Mouse (Mus musculus) retina, postnatal 1 day (tissue): ENCODE data around the gene Galns.

Source experiments
- DNase-seq: peaks from one replicate; pipeline ENCODE4 v3.0.0-alpha.2; 2012

The Galns gene

GRCm38 (mm10) chr8:122611295-122612133 is at the start of gene Galns, which contains the start of gene Trappc2l:
Galns (minus strand) TSS chr8:122611463.
Trappc2l (plus strand) TSS chr8:122611640.
- peak; percentile 98 for DNase-seq

DNA sequence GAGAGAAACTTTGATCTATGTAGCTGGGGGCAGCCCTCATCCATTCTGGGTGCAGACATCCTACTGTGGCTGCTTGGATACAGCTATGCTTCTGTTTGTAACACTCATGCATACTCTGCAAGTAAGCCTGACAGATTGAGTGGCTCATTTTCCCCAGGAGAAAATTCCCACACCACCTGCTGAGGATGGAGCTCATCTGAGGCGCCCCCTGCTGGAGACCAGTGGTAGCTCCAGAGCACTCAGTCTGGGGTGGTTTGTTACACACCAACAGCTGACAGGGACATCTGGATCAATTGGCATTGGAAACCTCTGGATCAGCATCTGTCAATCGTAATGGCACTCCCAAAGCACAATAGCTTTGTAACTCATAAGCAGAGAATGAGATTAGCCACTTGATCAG is 48.8 kb upstream of the Galns start:
- DNase-seq = no peak

GRCm38 (mm10) chr8:122658807-122659160 is 47.5 kb upstream of the Galns start:
- no peak for DNase-seq

DNA sequence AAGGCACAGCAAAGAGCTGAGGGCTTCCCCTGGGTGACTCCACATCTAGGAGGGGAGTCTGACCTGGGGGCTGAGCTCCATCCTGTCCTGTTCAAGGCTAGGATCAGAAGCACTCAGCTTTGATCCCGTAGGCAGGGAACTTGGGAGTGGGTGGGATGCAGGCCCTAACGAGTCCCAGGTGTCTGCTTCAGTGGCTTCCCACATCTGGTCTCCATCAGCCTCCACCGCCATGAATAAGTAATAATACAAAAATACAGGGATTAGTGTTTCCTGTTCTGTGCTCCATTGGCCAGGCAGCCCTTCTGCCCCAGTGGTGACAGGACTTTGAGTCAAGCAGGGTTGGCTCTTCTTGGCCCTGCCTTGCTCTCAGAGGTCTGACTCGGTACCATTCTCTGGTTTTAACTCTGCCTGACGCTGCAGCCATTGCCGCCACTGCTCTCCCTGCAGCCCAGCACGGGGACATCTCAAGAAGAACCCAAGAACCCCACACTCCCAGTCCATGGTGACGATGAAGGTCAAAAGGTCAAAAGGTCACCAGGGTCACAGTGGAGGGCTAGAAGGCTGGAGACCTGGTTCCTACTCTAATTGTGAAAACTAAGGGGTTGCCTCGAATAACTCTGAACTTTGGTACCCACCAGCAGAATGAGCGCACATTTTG is 47.0 kb upstream of the Galns start:
- no peak for DNase-seq

DNA sequence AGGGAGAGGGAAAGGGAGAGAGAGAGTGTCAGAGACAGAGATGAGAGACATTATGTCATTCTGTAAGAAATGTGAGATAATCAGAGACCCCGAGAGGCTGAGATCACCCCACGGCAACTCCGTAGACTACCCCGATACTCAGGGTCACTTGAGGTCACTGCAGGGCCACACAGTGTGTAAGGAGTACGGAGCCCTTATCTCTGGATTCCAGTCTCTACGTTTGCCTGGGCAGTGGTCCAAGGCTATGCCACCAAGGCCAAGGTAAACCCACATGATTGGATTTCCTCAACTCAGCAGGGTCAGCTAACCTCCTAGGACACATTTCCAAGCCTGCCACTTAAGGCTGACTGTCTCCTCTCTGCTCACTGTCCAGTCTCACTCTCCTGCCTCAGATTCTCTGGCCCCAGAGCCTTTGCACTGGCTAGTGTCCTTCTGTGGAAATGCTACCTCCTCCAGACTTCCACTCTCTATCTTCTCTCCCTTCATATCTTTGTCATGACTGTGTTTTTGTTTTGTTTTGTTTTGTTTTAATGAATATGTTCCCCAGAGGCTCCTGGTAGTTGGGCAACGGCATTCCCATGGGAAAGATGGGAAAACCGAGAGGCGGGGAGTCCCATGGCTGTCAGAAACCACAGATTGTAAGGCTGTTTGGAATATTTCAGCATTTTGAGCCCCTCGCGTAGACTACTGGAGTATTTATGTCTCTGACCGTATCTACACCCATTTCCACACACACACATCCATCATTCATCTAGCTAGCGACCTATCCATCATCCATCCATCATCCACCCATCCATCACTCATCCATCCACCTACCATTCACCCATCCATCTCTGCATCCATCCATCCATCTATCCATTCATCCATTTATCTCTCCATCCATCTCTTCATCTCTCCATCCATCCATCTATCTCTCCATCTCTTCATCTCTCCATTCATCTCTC is 45.1 kb upstream of the Galns start:
- DNase-seq = no peak

- no peak for DNase-seq
Measured at GRCm38 (mm10) chr8:122654768-122655167, 43.5 kb upstream of the Galns start.

- DNase-seq = no peak
Measured at GRCm38 (mm10) chr8:122652643-122653042, 41.4 kb upstream of the Galns start.

- DNase-seq = peak; percentile 47
Measured at GRCm38 (mm10) chr8:122651326-122651921, 40.2 kb upstream of the Galns start.

DNA sequence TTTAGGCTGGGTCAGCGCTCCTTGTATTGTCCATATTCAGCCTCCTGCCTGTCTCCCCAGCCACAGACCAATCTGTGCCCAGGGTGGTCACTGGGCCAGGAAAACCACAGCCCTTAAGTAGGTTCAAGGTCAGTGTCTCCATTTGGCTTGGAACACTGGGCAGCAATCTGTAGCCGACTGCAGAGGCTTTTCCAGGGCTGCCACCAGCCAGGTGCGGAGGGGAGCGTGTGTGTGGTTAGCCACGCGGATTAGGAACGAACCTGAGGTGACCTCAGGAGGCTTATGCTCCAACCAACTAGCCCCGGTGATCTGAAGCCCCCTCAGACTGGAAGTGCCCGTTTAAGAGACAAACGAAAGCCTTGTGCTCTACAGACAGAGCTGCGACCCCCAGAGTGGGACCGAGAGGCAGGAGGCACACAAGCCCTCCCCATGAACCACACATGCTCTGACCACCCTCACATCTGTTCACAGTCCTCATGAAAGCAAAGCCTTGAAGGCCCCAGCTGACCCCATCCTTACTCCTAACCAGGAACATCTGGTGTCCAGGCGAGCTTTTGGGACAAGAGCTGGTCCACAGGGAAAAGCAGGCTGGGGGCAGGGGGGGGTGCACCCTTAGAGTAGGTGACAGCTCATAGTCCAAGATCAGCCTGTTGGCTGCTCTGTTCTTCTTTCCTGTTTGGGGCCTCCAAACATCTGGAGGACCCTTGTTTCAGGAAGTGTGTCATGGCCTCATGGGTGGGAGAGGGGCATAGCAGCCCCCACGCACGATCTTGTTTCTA is 37.1 kb upstream of the Galns start:
- DNase-seq = no peak

GRCm38 (mm10) chr8:122646337-122646736 is 35.1 kb upstream of the Galns start:
- DNase-seq = no peak

DNA sequence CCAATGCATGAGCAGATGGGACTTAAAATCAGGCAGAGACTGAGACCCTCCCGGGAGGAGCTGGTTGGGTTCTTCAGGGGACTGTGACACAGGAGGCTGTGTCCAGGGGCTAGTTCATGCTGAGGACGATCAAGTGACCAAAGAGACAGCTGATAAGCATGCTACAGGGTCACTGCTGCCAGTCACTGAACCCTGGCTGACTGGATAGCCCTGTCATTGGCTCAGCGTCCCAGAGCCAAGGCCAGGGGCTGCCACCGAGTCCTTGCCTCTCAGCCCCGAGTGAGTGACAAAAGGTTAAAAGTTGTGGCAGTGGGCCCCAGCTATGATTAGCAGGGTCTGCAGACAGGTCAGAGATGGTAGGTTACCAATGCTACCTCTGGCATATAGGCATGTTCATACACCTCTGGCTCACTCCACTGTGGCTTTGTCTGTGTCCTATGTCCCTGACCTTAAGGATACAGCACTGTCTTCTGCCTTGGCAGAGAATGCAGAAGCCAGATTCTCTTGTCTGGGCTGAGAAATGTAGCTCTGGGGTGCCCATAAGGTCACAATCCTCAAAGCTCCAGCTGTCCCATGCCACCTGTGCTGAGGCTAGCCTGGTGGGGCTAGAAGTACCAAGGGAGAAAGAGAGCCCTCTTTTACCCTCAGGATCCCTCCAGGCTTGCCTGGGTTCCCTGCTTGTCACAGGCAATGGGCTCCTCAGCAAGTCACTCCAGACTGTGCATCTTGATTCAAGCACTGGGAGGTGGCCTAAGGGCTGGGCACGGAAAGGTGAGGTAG is 33.1 kb upstream of the Galns start:
- DNase-seq = no peak

DNA sequence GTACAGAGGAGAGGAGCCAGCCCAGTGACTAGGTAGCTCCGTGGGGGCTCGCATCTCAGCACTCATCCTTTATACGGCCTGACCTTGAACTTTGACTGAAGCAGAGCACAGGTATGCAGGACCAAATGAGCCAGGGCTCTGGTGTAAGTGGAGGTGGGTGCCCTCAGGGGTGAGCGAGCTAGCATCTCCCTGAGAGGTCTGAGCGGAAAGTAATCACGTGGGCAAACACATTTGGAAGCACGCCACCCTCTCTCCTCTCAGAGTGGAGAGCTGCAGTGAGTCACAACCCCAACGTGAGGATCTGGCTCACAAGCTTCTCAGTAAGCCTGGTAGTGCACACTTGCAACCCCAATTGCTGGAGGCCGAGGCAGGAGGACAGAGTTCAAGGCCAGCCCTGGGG is 30.8 kb upstream of the Galns start:
- no peak for DNase-seq

- DNase-seq = no peak
Measured at GRCm38 (mm10) chr8:122641406-122641805, 30.1 kb upstream of the Galns start.

DNA sequence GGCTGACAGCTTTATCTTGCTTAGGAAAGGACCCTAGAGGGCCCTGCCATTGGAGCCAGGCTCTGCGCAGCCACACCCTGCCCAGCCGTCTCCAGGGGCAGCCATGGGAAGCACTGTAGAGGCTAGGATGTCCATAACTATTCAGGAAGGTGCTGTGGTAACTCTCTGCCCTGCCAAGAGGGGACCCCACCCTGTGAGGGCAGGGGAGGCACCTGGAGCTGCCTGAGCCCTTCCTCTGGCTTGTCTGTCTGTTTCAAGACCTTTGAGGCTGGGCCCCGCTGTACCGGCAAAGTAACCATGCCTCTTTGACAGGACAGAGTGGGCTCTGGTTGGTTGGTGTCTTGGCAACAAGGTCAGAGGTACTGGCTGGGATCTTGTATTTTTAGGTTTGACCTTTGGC is 29.6 kb upstream of the Galns start:
- DNase-seq = no peak

- DNase-seq = peak; percentile 63
Measured at GRCm38 (mm10) chr8:122639521-122640248, 28.4 kb upstream of the Galns start.

GRCm38 (mm10) chr8:122638601-122639000 is 27.3 kb upstream of the Galns start:
- peak; percentile 27 for DNase-seq

- DNase-seq = no peak
Measured at GRCm38 (mm10) chr8:122637230-122637629, 26.0 kb upstream of the Galns start.

- no peak for DNase-seq
Measured at GRCm38 (mm10) chr8:122636803-122637175, 25.5 kb upstream of the Galns start.

DNA sequence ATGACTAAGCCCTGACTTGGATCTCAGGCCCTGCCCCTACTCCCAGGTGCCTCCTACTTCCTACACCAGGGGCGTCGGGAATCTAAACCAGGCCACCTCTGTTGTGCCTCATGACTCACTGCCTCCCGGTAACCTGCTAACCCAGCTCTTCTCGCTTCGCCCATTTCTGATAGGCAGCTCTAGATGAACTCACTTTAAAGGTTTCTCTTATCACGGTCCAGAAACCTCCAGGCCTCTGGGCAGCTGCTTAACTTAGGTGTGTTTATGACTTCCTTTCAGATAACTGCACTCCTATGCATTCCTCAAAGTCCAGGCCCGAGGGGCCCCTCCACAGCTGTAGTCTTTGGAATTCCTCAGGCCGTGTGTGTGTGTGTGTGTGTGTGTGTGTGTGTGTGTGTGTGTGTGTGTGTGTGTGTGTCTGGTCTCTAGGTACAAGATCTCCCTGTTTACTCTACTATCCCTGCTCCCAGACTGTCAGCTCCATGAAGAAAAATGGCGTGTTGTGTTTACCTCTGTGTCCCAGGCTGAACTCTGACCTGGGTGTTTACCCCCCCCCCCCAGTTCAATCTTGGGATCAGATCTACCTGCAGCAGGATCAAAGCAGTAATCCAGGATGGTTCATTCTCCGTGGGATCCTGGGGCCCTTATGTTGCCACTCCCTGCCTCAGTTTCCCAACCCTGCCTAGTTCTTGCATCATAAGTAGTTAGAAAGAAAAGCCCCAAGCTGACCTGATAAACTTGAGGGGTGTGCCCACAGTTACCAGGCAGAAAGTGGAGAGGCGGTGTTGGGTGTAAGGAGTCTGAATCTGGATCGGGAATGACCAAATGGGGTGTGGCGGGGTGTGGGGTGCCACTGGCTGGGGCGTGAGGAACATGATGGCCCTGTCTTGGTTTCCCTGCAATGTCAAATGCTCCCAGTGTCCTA is 24.9 kb upstream of the Galns start:
- DNase-seq = no peak
